Mouse (Mus musculus) urinary bladder, postnatal 14 days (tissue): ENCODE measurements at regions not wholly inside any gene's neighbourhood (a gene's known extent, or its start where the extent isn't known, plus 50 kb on each side); places are given as distances from the start of the nearest gene placed in this dataset.

Experiments
- DNase-seq: peaks from one replicate; pipeline ENCODE4 v3.0.0; 2021; ENCODE audit warnings: low spot score

- DNase-seq = no peak
Observed at GRCm38 (mm10) chrX:108608446-108608845, 56.2 kb downstream of the Gm379 start.

DNA sequence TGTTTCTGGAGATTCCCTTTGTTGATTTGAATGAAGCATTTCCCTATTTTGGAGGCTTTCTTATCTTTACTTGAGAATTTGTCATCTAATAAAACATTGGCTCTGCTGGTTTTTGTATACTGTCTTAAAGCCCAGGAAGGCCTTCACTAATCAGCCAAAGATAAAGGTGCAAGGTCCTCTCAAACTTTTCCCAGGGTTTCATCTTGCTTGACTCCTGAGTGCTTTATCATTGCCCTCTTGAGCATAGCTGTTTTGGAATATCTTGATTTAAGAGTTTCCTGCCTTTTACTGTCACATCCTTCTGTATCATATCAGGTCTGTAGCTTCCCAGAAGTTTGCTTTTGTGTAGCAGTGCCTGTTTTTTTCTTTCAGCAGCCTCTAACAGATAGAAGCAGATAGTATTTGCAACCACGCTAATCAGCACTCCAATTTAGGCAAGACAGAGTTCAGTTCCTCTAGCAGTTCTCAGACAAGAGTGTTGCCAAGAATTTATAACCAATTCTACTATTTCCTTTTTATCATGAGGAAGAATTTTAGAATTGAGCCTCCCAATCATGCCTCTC, 64.7 kb downstream of the Gm379 start:
- DNase-seq = no peak

DNA sequence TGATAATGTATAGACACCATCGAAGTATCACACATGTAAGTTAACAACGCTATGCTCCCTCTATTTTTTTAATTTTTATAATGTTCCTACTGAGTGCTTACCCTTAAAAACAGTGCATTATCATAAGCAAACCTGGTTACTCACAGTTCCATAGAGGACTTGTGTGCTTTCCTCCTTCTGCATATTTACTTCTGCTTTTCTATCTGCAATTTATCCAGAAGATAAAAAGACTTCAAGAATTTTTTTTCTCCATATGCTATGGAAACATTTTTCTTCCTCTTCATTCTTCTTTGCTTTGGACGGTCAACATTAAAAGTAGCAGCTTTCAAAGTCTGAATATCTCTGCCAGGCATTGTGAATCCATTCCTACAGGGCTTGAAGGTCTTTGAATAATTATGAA, 102.7 kb downstream of the Gm379 start:
- DNase-seq = no peak

DNA sequence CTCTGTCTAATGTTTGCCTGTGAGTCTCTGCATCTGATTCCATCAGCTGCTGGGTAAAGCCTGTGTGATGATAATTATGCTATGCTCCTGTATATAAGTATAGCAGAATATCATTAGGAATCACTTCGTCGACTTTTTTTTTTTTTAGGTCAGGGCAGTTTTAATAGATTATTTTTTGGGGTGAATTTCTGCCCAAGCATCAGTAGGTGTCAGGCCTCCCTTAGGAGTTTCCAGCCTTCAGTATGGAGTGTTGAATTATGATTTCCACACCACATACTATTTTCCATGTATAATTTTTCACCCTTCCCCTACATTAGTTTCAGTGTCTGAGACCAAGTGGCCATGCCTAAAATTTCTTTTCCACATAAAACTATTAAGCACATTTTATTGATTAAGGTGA, 121.5 kb downstream of the Gm379 start:
- DNase-seq = no peak

GRCm38 (mm10) chrX:108541410-108541809, 123.3 kb downstream of the Gm379 start:
- no peak for DNase-seq

DNA sequence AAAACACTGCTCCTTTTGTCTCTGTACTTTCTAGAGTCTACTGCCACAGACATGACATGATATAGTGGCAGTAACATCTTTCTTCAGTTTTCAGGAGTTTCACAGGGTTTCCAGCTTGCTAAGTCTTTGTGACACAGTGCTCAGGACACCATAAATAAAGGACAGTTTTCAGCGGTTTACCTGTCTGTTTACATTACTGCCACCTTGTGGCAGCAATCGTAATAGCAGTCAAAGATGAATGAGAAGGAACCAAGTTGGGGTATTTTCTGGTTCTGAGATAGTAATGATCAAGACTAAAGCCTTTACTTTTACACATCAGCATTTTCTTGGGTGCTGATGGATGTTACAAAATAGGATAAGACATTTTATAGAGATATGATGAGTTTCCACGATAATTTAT, 127.7 kb downstream of the Gm379 start:
- DNase-seq = peak; percentile 9
